Comparison of ENCODE assay signal across 12 mouse cellular contexts in genomic region chr11:60366239-60367019, GRCm38 (mm10). TPM values are rescaled to one million over a fixed set of nuclear protein-coding genes. Genes with fewer than 3 reads are reported as not detected.
DNase-seq lines count a peak whose midpoint lies in the region; ATAC-seq and TF ChIP-seq lines count a peak whose summit lies in the region.
"Had no signal": no experiment of that assay in that cellular context is flagged by ENCODE, and none has a peak within 500 bp of the region (broad histone marks: within the 10 kb centered on the region; RNA-seq: fewer than 3 reads in every experiment).

No protein-coding gene starts in this region.

- H3K27me3 ChIP-seq in forebrain, embryonic 12.5 days, result 0 out of 2 replicates have a peak, but pooled peaks cover 3% of the 10 kb centered on the region
- H3K27me3 ChIP-seq in forebrain, embryonic 14.5 days (replicated peaks; ENCODE audit: control insufficient read depth, insufficient read depth, low read length), result no peaks in the 10 kb centered on the region
- H3K27me3 ChIP-seq in lung, embryonic 14.5 days (ENCODE audit: insufficient read depth, low read length), result no peaks in the 10 kb centered on the region
- H3K27me3 ChIP-seq in embryonic facial prominence, embryonic 15.5 days, result no peaks in the 10 kb centered on the region
- H3K27me3 ChIP-seq in neural tube, embryonic 13.5 days, result no peaks in the 10 kb centered on the region

- no peak for DNase-seq in forebrain, embryonic 14.5 days (ENCODE audit: low spot score)
- DNase-seq in lung, embryonic 14.5 days, result peak; percentile 44
- DNase-seq in lung, adult 2 months, result no peak
- no peak for DNase-seq in adrenal gland, postnatal 36 days
- no peak for DNase-seq in adrenal gland, adult 18-20 months (ENCODE audit: low spot score in 2 of 2)
- DNase-seq: cerebellum, postnatal 10 days; layer of hippocampus, adult 9-11 months; right cerebral cortex, adult 18-20 months; thymus, postnatal 36 days had no signal

- H3K4me2 ChIP-seq in forebrain, embryonic 12.5 days, result no peak overlapping the region
- no peak overlapping the region for H3K4me2 ChIP-seq in forebrain, embryonic 14.5 days (ENCODE audit: low read length)
- H3K4me2 ChIP-seq in lung, embryonic 14.5 days, result no peak overlapping the region
- no peak overlapping the region; the same call in 1 of the 2 replicates for H3K4me2 ChIP-seq in embryonic facial prominence, embryonic 15.5 days (replicated peaks)
- H3K4me2 ChIP-seq in neural tube, embryonic 13.5 days, result no peak overlapping the region

- no peaks in the 10 kb centered on the region for H3K36me3 ChIP-seq in forebrain, embryonic 12.5 days (replicated peaks)
- H3K36me3 ChIP-seq in forebrain, embryonic 14.5 days (ENCODE audit: control insufficient read depth, insufficient read depth, low read length), result no peaks in the 10 kb centered on the region
- H3K36me3 ChIP-seq in lung, embryonic 14.5 days (ENCODE audit: insufficient read depth), result no peaks in the 10 kb centered on the region
- no peaks in the 10 kb centered on the region for H3K36me3 ChIP-seq in embryonic facial prominence, embryonic 15.5 days
- H3K36me3 ChIP-seq in neural tube, embryonic 13.5 days, result no peaks in the 10 kb centered on the region

- 0 out of 2 replicates have a peak overlapping the region, but pooled peaks have one; percentile 13 for H3K27ac ChIP-seq in forebrain, embryonic 12.5 days
- no peak overlapping the region for H3K27ac ChIP-seq in forebrain, embryonic 14.5 days (ENCODE audit: low read depth, low read length)
- peak overlapping the region; percentile 6; the same call in 1 of the 2 replicates for H3K27ac ChIP-seq in lung, embryonic 14.5 days (ENCODE audit: low read depth)
- H3K27ac ChIP-seq in embryonic facial prominence, embryonic 15.5 days (replicated peaks), result peak overlapping the region; percentile 59
- no peak overlapping the region for H3K27ac ChIP-seq in neural tube, embryonic 13.5 days (replicated peaks)

- no peak overlapping the region for H3K9ac ChIP-seq in forebrain, embryonic 12.5 days
- H3K9ac ChIP-seq in forebrain, embryonic 14.5 days (ENCODE audit: low read length), result no peak overlapping the region
- no peak overlapping the region for H3K9ac ChIP-seq in lung, embryonic 14.5 days
- H3K9ac ChIP-seq in embryonic facial prominence, embryonic 15.5 days, result no peak overlapping the region
- H3K9ac ChIP-seq in neural tube, embryonic 13.5 days, result peak overlapping the region; percentile 43; the same call in 1 of the 2 replicates

- WGBS in forebrain, embryonic 12.5 days, result 48% methylated on average over 16 of the region's 16 CpGs
- WGBS in forebrain, embryonic 14.5 days, result 45% methylated on average over 16 of the region's 16 CpGs
- WGBS in lung, embryonic 14.5 days, result 16% methylated on average over 16 of the region's 16 CpGs
- WGBS in lung, adult 2 months, result 29% methylated on average over 16 of the region's 16 CpGs
- 8% methylated on average over 16 of the region's 16 CpGs for WGBS in embryonic facial prominence, embryonic 15.5 days
- 44% methylated on average over 16 of the region's 16 CpGs for WGBS in neural tube, embryonic 13.5 days

- ATAC-seq in forebrain, embryonic 12.5 days (ENCODE audit: low FRiP score), result no peak
- no peak for ATAC-seq in forebrain, embryonic 14.5 days
- 0 out of 2 replicates have a peak, but pooled peaks have one; percentile 66 for ATAC-seq in lung, embryonic 14.5 days (ENCODE audit: insufficient read depth)
- ATAC-seq in embryonic facial prominence, embryonic 15.5 days (ENCODE audit: insufficient number of reproducible peaks, low FRiP score, low TSS enrichment, low read depth), result peak; percentile 78
- ATAC-seq in neural tube, embryonic 13.5 days (ENCODE audit: low read depth), result no peak

- no peaks in the 10 kb centered on the region for H3K9me3 ChIP-seq in forebrain, embryonic 12.5 days
- no peaks in the 10 kb centered on the region for H3K9me3 ChIP-seq in forebrain, embryonic 14.5 days (replicated peaks; ENCODE audit: control insufficient read depth, low read length)
- no peaks in the 10 kb centered on the region for H3K9me3 ChIP-seq in lung, embryonic 14.5 days (ENCODE audit: low read depth, low read length)
- H3K9me3 ChIP-seq in embryonic facial prominence, embryonic 15.5 days (replicated peaks), result no peaks in the 10 kb centered on the region
- H3K9me3 ChIP-seq in neural tube, embryonic 13.5 days, result no peaks in the 10 kb centered on the region

- TF ChIP-seq POLR2A in lung, adult 2 months (IDR thresholded peaks at IDR 0.05; ENCODE audit: borderline replicate concordance, extremely low read depth, low read depth, low read length), result no peak

- no peak for TF ChIP-seq CTCF in lung, embryonic 14.5 days (IDR thresholded peaks at IDR 0.05; ENCODE audit: low read depth)
- TF ChIP-seq CTCF in lung, adult 2 months (IDR thresholded peaks at IDR 0.05; ENCODE audit: insufficient read depth, low read length), result no peak

- H3K4me1 ChIP-seq in forebrain, embryonic 12.5 days, result peaks cover 9% of the 10 kb centered on the region; the same call in 1 of the 2 replicates
- no peaks in the 10 kb centered on the region for H3K4me1 ChIP-seq in forebrain, embryonic 14.5 days (ENCODE audit: control insufficient read depth, insufficient read depth, low read length)
- 0 out of 2 replicates have a peak, but pooled peaks cover 6% of the 10 kb centered on the region for H3K4me1 ChIP-seq in lung, embryonic 14.5 days (ENCODE audit: insufficient read depth)
- no peaks in the 10 kb centered on the region for H3K4me1 ChIP-seq in lung, adult 2 months (ENCODE audit: control insufficient read depth, insufficient read depth, low read length)
- H3K4me1 ChIP-seq in embryonic facial prominence, embryonic 15.5 days, result peaks cover 23% of the 10 kb centered on the region
- peaks cover 4% of the 10 kb centered on the region; the same call in 1 of the 2 replicates for H3K4me1 ChIP-seq in neural tube, embryonic 13.5 days (replicated peaks)

- no peak overlapping the region for H3K4me3 ChIP-seq in forebrain, embryonic 12.5 days (replicated peaks)
- H3K4me3 ChIP-seq in forebrain, embryonic 14.5 days (ENCODE audit: low read depth, low read length), result no peak overlapping the region
- H3K4me3 ChIP-seq in lung, embryonic 14.5 days (ENCODE audit: low read depth, low read length), result no peak overlapping the region
- no peak overlapping the region for H3K4me3 ChIP-seq in lung, adult 2 months (replicated peaks; ENCODE audit: extremely low read depth, low read depth, low read length)
- H3K4me3 ChIP-seq in embryonic facial prominence, embryonic 15.5 days (replicated peaks), result no peak overlapping the region
- H3K4me3 ChIP-seq in neural tube, embryonic 13.5 days, result no peak overlapping the region

RNA-seq across cellular contexts. Expression of gene Drc3, which starts 13.3 kb away (rescaled TPM):
- polyA plus RNA-seq in forebrain, embryonic 12.5 days (2016; fragmentation: Nextera tagmentation; extraction: Ambion mirVana), result 3.0 and 3.2 TPM in 2 replicates
- 5.9 and 7.0 TPM in 2 replicates for polyA plus RNA-seq in forebrain, embryonic 14.5 days (2014; fragmentation: Nextera tagmentation; extraction: Ambion mirVana)
- polyA plus RNA-seq in lung, embryonic 14.5 days (2014; fragmentation: Nextera tagmentation; extraction: Ambion mirVana), result 2.8 and 3.4 TPM in 2 replicates
- polyA plus RNA-seq in lung, adult 2 months (2012; rRNA removed), result 10.9 and 17.7 TPM in 2 replicates
- polyA plus RNA-seq in embryonic facial prominence, embryonic 15.5 days (2015; fragmentation: Nextera tagmentation; extraction: Ambion mirVana), result 10.5 and 20.0 TPM in 2 replicates
- 3.8 TPM in 2 replicates for polyA plus RNA-seq in neural tube, embryonic 13.5 days (2015; fragmentation: Nextera tagmentation; extraction: Ambion mirVana)
- 1 to 10 TPM; 1.5 to 1.8 TPM for total RNA-seq in adrenal gland, postnatal 36 days (2021)
- total RNA-seq in adrenal gland, adult 18-20 months (2021), result 1 to 10 TPM in 1 of 2 experiments, under 1 TPM in 1; 0.73 to 1.6 TPM

RNA-seq across cellular contexts. Expression of gene Tom1l2, which starts 13.7 kb away (rescaled TPM):
- polyA plus RNA-seq in forebrain, embryonic 12.5 days (2016; fragmentation: Nextera tagmentation; extraction: Ambion mirVana), result 31.3 and 32.6 TPM in 2 replicates
- 23.0 and 31.6 TPM in 2 replicates for polyA plus RNA-seq in forebrain, embryonic 14.5 days (2014; fragmentation: Nextera tagmentation; extraction: Ambion mirVana)
- 19.8 and 20.6 TPM in 2 replicates for polyA plus RNA-seq in lung, embryonic 14.5 days (2014; fragmentation: Nextera tagmentation; extraction: Ambion mirVana)
- 98.4 and 99.3 TPM in 2 replicates for polyA plus RNA-seq in lung, adult 2 months (2012; rRNA removed)
- polyA plus RNA-seq in embryonic facial prominence, embryonic 15.5 days (2015; fragmentation: Nextera tagmentation; extraction: Ambion mirVana), result 34.1 and 36.7 TPM in 2 replicates
- polyA plus RNA-seq in neural tube, embryonic 13.5 days (2015; fragmentation: Nextera tagmentation; extraction: Ambion mirVana), result 52.8 and 61.4 TPM in 2 replicates
- 10 to 100 TPM; 69.7 to 87.6 TPM for total RNA-seq in adrenal gland, postnatal 36 days (2021)
- 10 to 100 TPM; 63.0 to 80.7 TPM for total RNA-seq in adrenal gland, adult 18-20 months (2021)

RNA-seq across cellular contexts. Expression of gene Gid4, which starts 50.5 kb away (rescaled TPM):
- polyA plus RNA-seq in forebrain, embryonic 12.5 days (2016; fragmentation: Nextera tagmentation; extraction: Ambion mirVana), result 32.8 and 34.3 TPM in 2 replicates
- 16.5 and 23.1 TPM in 2 replicates for polyA plus RNA-seq in forebrain, embryonic 14.5 days (2014; fragmentation: Nextera tagmentation; extraction: Ambion mirVana)
- polyA plus RNA-seq in lung, embryonic 14.5 days (2014; fragmentation: Nextera tagmentation; extraction: Ambion mirVana), result 26.8 and 27.1 TPM in 2 replicates
- polyA plus RNA-seq in lung, adult 2 months (2012; rRNA removed), result 32.2 and 36.7 TPM in 2 replicates
- polyA plus RNA-seq in embryonic facial prominence, embryonic 15.5 days (2015; fragmentation: Nextera tagmentation; extraction: Ambion mirVana), result 29.5 and 30.7 TPM in 2 replicates
- polyA plus RNA-seq in neural tube, embryonic 13.5 days (2015; fragmentation: Nextera tagmentation; extraction: Ambion mirVana), result 19.2 and 20.2 TPM in 2 replicates
- 10 to 100 TPM; 49.6 to 52.0 TPM for total RNA-seq in adrenal gland, postnatal 36 days (2021)
- total RNA-seq in adrenal gland, adult 18-20 months (2021), result 10 to 100 TPM; 48.8 to 63.1 TPM

RNA-seq across cellular contexts. Expression of gene Atpaf2, which starts 51.8 kb away (rescaled TPM):
- 39.7 and 41.7 TPM in 2 replicates for polyA plus RNA-seq in forebrain, embryonic 12.5 days (2016; fragmentation: Nextera tagmentation; extraction: Ambion mirVana)
- 37.4 and 40.3 TPM in 2 replicates for polyA plus RNA-seq in forebrain, embryonic 14.5 days (2014; fragmentation: Nextera tagmentation; extraction: Ambion mirVana)
- polyA plus RNA-seq in lung, embryonic 14.5 days (2014; fragmentation: Nextera tagmentation; extraction: Ambion mirVana), result 47.5 and 50.1 TPM in 2 replicates
- 17.6 and 23.8 TPM in 2 replicates for polyA plus RNA-seq in lung, adult 2 months (2012; rRNA removed)
- 51.6 and 53.6 TPM in 2 replicates for polyA plus RNA-seq in embryonic facial prominence, embryonic 15.5 days (2015; fragmentation: Nextera tagmentation; extraction: Ambion mirVana)
- 39.4 and 41.2 TPM in 2 replicates for polyA plus RNA-seq in neural tube, embryonic 13.5 days (2015; fragmentation: Nextera tagmentation; extraction: Ambion mirVana)
- total RNA-seq in adrenal gland, postnatal 36 days (2021), result 10 to 100 TPM; 62.0 to 66.5 TPM
- 10 to 100 TPM; 60.7 to 93.7 TPM for total RNA-seq in adrenal gland, adult 18-20 months (2021)

Comparison
In these comparisons a context has a peak if more than half of its experiments do, and no peak if none do; other contexts are left out.
1. H3K27ac ChIP-seq: peak in forebrain, embryonic 12.5 days (single experiment), lung, embryonic 14.5 days (single experiment) and embryonic facial prominence, embryonic 15.5 days (single experiment); none in forebrain, embryonic 14.5 days (single experiment) and neural tube, embryonic 13.5 days (single experiment).
2. ATAC-seq: peak in lung, embryonic 14.5 days (single experiment) and embryonic facial prominence, embryonic 15.5 days (single experiment); none in forebrain, embryonic 12.5 days (single experiment), forebrain, embryonic 14.5 days (single experiment) and neural tube, embryonic 13.5 days (single experiment).